Mouse (Mus musculus): ENCODE data around the gene Hpse2. TPM values are rescaled to one million over a fixed set of nuclear protein-coding genes. Genes with fewer than 3 reads are reported as not detected.

Hpse2 gene
- not detected in 2 replicates for polyA plus RNA-seq (2012; ENCODE audit: insufficient read depth, insufficient read length, low replicate concordance, missing spikeins)

GRCm38 (mm10) chr19:43388017-43388904 lies at the start of gene Hpse2:
TSS of gene Hpse2 (minus strand) at chr19:43388355.
- no peak within 1 kb of the TSS for H3K4me3 ChIP-seq (ENCODE audit: insufficient read depth, low read depth, low read length)

GRCm38 (mm10) chr19:43427446-43428224 lies 39.5 kb upstream of the Hpse2 start:
- 90% methylated on average over 24 of the region's 24 CpGs for WGBS
- H3K27ac ChIP-seq (ENCODE audit: insufficient read depth, low read depth, low read length) = no peak overlapping the region
- TF ChIP-seq CTCF (IDR thresholded peaks at IDR 0.05; ENCODE audit: insufficient read depth, low read depth, low read length) (no peak), POLR2A (IDR thresholded peaks at IDR 0.05; ENCODE audit: insufficient read depth, low read depth, low read length) (no peak)
- H3K4me3 ChIP-seq (ENCODE audit: insufficient read depth, low read depth, low read length) = no peak overlapping the region
- H3K4me1 ChIP-seq (ENCODE audit: control insufficient read depth, insufficient read depth, low read length) = no peaks in the 10 kb centered on the region

More at GRCm38 (mm10) chr19:43388017-43388904, at the start of gene Hpse2:
- no peak for TF ChIP-seq POLR2A (IDR thresholded peaks at IDR 0.05; ENCODE audit: insufficient read depth, low read depth, low read length)
- TF ChIP-seq CTCF (IDR thresholded peaks at IDR 0.05; ENCODE audit: insufficient read depth, low read depth, low read length) = no peak
- peaks cover 21% of the 10 kb centered on the region for H3K4me1 ChIP-seq (ENCODE audit: control insufficient read depth, insufficient read depth, low read length)
- 9% methylated on average over 18 of the region's 18 CpGs for WGBS
- no peak within 1 kb of the TSS for H3K27ac ChIP-seq (ENCODE audit: insufficient read depth, low read depth, low read length)

GRCm38 (mm10) chr19:43424082-43424481 lies 35.9 kb upstream of the Hpse2 start:
- H3K4me1 ChIP-seq (ENCODE audit: control insufficient read depth, insufficient read depth, low read length) = no peaks in the 10 kb centered on the region
- WGBS = 81% methylated on average over 2 of the region's 2 CpGs
- H3K27ac ChIP-seq (ENCODE audit: insufficient read depth, low read depth, low read length) = no peak overlapping the region
- TF ChIP-seq CTCF (IDR thresholded peaks at IDR 0.05; ENCODE audit: insufficient read depth, low read depth, low read length) (no peak), POLR2A (IDR thresholded peaks at IDR 0.05; ENCODE audit: insufficient read depth, low read depth, low read length) (no peak)
- H3K4me3 ChIP-seq (ENCODE audit: insufficient read depth, low read depth, low read length) = no peak overlapping the region

- H3K27ac ChIP-seq (ENCODE audit: insufficient read depth, low read depth, low read length) = no peak overlapping the region
- no peak overlapping the region for H3K4me3 ChIP-seq (ENCODE audit: insufficient read depth, low read depth, low read length)
- TF ChIP-seq POLR2A (IDR thresholded peaks at IDR 0.05; ENCODE audit: insufficient read depth, low read depth, low read length) (no peak), CTCF (IDR thresholded peaks at IDR 0.05; ENCODE audit: insufficient read depth, low read depth, low read length) (no peak)
- no peaks in the 10 kb centered on the region for H3K4me1 ChIP-seq (ENCODE audit: control insufficient read depth, insufficient read depth, low read length)
- 95% methylated on average over 3 of the region's 3 CpGs for WGBS
Observed at GRCm38 (mm10) chr19:43420506-43420905, 32.4 kb upstream of the Hpse2 start.

GRCm38 (mm10) chr19:43415565-43415964 lies 27.4 kb upstream of the Hpse2 start:
- WGBS = 85% methylated on average over 2 of the region's 2 CpGs
- Histone ChIP-seq H3K4me3 (ENCODE audit: insufficient read depth, low read depth, low read length) (no peak overlapping the region), H3K27ac (ENCODE audit: insufficient read depth, low read depth, low read length) (no peak overlapping the region), H3K4me1 (ENCODE audit: control insufficient read depth, insufficient read depth, low read length) (no peaks in the 10 kb centered on the region)
- TF ChIP-seq CTCF (IDR thresholded peaks at IDR 0.05; ENCODE audit: insufficient read depth, low read depth, low read length) (no peak), POLR2A (IDR thresholded peaks at IDR 0.05; ENCODE audit: insufficient read depth, low read depth, low read length) (no peak)

- no peak for TF ChIP-seq CTCF (IDR thresholded peaks at IDR 0.05; ENCODE audit: insufficient read depth, low read depth, low read length)
- TF ChIP-seq POLR2A (IDR thresholded peaks at IDR 0.05; ENCODE audit: insufficient read depth, low read depth, low read length) = no peak
- H3K4me1 ChIP-seq (ENCODE audit: control insufficient read depth, insufficient read depth, low read length) = no peaks in the 10 kb centered on the region
- no peak overlapping the region for H3K27ac ChIP-seq (ENCODE audit: insufficient read depth, low read depth, low read length)
- no peak overlapping the region for H3K4me3 ChIP-seq (ENCODE audit: insufficient read depth, low read depth, low read length)
- WGBS = 32% methylated on average over 1 of the region's 1 CpGs
Observed at GRCm38 (mm10) chr19:43407181-43407580, 19.0 kb upstream of the Hpse2 start.

GRCm38 (mm10) chr19:43396327-43396726 lies 8.2 kb upstream of the Hpse2 start:
- no peak overlapping the region for H3K27ac ChIP-seq (ENCODE audit: insufficient read depth, low read depth, low read length)
- H3K4me3 ChIP-seq (ENCODE audit: insufficient read depth, low read depth, low read length) = no peak overlapping the region
- TF ChIP-seq POLR2A (IDR thresholded peaks at IDR 0.05; ENCODE audit: insufficient read depth, low read depth, low read length) = no peak
- TF ChIP-seq CTCF (IDR thresholded peaks at IDR 0.05; ENCODE audit: insufficient read depth, low read depth, low read length) = no peak
- H3K4me1 ChIP-seq (ENCODE audit: control insufficient read depth, insufficient read depth, low read length) = no peaks in the 10 kb centered on the region
- 6% methylated on average over 4 of the region's 4 CpGs for WGBS

GRCm38 (mm10) chr19:43387071-43387770 lies 934 bp downstream of the Hpse2 start:
- Histone ChIP-seq H3K4me1 (ENCODE audit: control insufficient read depth, insufficient read depth, low read length) (peaks cover 21% of the 10 kb centered on the region), H3K27ac (ENCODE audit: insufficient read depth, low read depth, low read length) (no peak overlapping the region), H3K4me3 (ENCODE audit: insufficient read depth, low read depth, low read length) (no peak overlapping the region)
- 4% methylated on average over 14 of the region's 14 CpGs for WGBS
- TF ChIP-seq POLR2A (IDR thresholded peaks at IDR 0.05; ENCODE audit: insufficient read depth, low read depth, low read length) (no peak), CTCF (IDR thresholded peaks at IDR 0.05; ENCODE audit: insufficient read depth, low read depth, low read length) (no peak)

Measured in olfactory bulb, adult 2 months (tissue).